Mouse (Mus musculus) liver, embryonic 16.5 days (tissue): ENCODE measurements at regions not wholly inside any gene's neighbourhood (a gene's known extent, or its start where the extent isn't known, plus 50 kb on each side); places are given as distances from the start of the nearest gene placed in this dataset.

Experiments
- ATAC-seq: fragments of 200-750 bp; cut with Nextera tagmentation; 2 replicates; pipeline ENCODE4 v1.8.0; 2017; ENCODE audit warnings: low read depth, mild to moderate bottlenecking, moderate number of reproducible peaks, moderate library complexity
- H3K27ac ChIP-seq: fragments of 300-500 bp; sonication (generic); 2 replicates; pipeline ENCODE4 v1.5.1; 2014; ENCODE audit warnings: mild to moderate bottlenecking, low read length
- H3K27me3 ChIP-seq: fragments of 300-500 bp; sonication (generic); 2 replicates; pipeline ENCODE4 v1.6.1; 2014; ENCODE audit warnings: low read depth, low read length, mixed read lengths; ENCODE audit not compliant: control insufficient read depth, insufficient read depth
- H3K36me3 ChIP-seq: fragments of 300-500 bp; sonication (generic); 2 replicates; pipeline ENCODE4 v1.6.1; 2014; ENCODE audit warnings: mild to moderate bottlenecking; ENCODE audit not compliant: control insufficient read depth, insufficient read depth
- H3K4me1 ChIP-seq: fragments of 300-500 bp; sonication (generic); 2 replicates; pipeline ENCODE4 v1.6.1; 2014; ENCODE audit warnings: low read depth, low read length, mixed read lengths; ENCODE audit not compliant: control insufficient read depth
- H3K4me2 ChIP-seq: fragments of 300-500 bp; sonication (generic); 2 replicates; pipeline ENCODE4 v1.6.1; 2014; ENCODE audit warnings: low read depth, low read length, mixed read lengths
- H3K4me3 ChIP-seq: fragments of 300-500 bp; sonication (generic); 2 replicates; pipeline ENCODE4 v1.5.1; 2014; ENCODE audit warnings: low read depth, mild to moderate bottlenecking, low read length
- H3K9ac ChIP-seq: fragments of 300-500 bp; sonication (generic); 2 replicates; pipeline ENCODE4 v1.6.1; 2014; ENCODE audit warnings: low read depth, low read length
- H3K9me3 ChIP-seq: fragments of 300-500 bp; sonication (generic); replicated peaks from 2 replicates; pipeline ENCODE4 v1.6.1; 2016; ENCODE audit warnings: low read length; ENCODE audit not compliant: control insufficient read depth
- WGBS: fragments of 180-500 bp; shearing (Covaris S2); extraction: QIAGEN DNeasy Blood & Tissue Kit; methylation state at CpG from one replicate; pipeline ENCODE4 v1.1.7; 2014; ENCODE audit not compliant: insufficient replicate concordance; 5-methylcytosine and 5-hydroxymethylcytosine counted together

DNA sequence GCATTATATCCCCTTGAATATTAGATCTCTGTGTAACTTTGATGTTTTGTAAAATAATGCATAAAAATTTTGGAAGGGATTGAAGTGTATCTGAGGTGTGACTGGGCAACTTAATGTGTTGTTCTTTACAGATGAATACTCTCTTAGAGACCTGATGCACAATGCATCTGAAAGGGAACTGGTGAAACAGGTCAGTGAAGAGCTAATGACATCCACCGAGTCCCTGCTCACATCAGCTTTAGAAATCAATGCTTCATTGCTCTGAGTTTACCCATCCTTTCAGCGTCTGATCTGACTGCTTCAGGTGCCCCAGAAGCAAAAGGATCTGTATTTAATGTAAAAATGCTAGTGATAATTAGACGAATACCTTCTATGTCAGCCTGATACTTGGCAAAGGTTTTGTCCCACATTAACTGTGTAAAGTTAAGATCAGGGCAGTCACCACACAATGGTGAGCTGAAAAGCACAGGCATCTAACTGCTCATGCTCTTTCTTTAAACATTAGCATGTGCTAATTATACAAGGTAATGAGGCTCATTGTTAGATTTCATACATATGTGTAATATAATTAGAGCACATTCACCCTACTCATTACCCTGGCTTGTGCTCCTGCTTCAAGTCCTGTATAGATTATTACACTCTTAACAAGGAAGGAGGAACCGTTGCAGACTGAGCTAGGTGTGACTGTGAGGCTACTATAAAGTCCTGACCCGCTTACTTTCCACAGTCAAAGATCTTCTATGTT is 204.6 kb upstream of the Tlr4 start:
- no peaks in the 10 kb centered on the region for H3K36me3 ChIP-seq
- no peak overlapping the region for H3K4me2 ChIP-seq
- no peak overlapping the region for H3K27ac ChIP-seq
- no peak overlapping the region for H3K4me3 ChIP-seq
- no peaks in the 10 kb centered on the region for H3K27me3 ChIP-seq
- H3K9me3 ChIP-seq = no peaks in the 10 kb centered on the region
- WGBS = 49% methylated on average over 5 of the region's 5 CpGs
- ATAC-seq = no peak
- no peaks in the 10 kb centered on the region for H3K4me1 ChIP-seq
- H3K9ac ChIP-seq = no peak overlapping the region

- H3K4me3 ChIP-seq = no peak overlapping the region
- H3K36me3 ChIP-seq = no peaks in the 10 kb centered on the region
- H3K4me1 ChIP-seq = no peaks in the 10 kb centered on the region
- H3K27ac ChIP-seq = no peak overlapping the region
- H3K9ac ChIP-seq = no peak overlapping the region
- no peaks in the 10 kb centered on the region for H3K9me3 ChIP-seq
- ATAC-seq = no peak
- WGBS = 44% methylated on average over 2 of the region's 2 CpGs
- no peaks in the 10 kb centered on the region for H3K27me3 ChIP-seq
- H3K4me2 ChIP-seq = no peak overlapping the region
These were observed 208.5 kb upstream of the Tlr4 start for GRCm38 (mm10) chr4:66618811-66619440.

DNA sequence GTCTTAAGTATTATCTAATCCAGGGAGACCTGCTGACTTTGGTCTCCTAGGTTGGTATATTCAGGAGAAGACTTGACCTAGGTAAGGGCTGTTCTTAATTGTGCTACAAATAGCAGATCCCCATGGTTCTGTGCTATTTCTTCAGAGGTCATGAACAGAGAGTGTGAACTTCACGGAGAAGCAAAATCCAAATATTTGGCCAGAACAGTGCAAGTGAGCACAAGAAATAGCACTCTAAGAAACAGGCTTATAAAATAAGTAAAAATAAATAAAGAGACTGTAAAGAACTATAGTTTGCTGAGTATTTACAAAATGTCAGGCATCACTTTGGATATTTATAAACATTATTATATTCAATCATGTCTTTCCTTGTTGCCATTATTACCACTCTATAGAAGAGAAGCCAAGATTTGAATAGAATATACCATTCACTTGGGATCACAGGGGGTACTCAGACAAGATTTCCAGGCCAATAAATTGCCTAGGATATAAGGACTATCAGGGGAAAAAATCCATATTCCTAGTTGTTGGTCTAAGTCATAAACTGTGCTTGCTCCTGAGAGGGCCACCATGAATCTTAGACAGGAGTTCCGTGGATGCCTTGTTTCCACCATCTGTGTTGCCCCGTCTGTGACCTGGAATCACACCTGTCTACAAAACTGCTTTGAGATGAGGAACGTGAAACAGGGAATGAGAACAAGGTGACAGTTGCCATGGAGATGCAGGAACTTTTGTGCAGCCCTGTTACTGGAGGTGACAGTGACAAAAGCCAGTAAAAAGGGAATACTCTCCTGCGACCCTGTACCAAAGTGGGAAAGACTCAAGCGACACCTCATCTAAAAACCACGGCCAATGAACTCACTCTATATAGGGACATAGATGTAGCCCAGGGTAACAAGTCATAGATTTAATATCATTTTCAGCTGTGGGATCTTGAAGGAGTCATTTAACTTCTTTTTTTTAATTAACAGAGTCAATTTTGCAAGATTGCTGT is 209.3 kb upstream of the Tlr4 start:
- Histone ChIP-seq H3K9me3 (no peaks in the 10 kb centered on the region), H3K36me3 (no peaks in the 10 kb centered on the region), H3K4me2 (no peak overlapping the region), H3K27me3 (no peaks in the 10 kb centered on the region), H3K4me1 (no peaks in the 10 kb centered on the region), H3K4me3 (no peak overlapping the region), H3K9ac (no peak overlapping the region), H3K27ac (no peak overlapping the region)
- WGBS = 64% methylated on average over 7 of the region's 7 CpGs
- no peak for ATAC-seq

GRCm38 (mm10) chr4:66617101-66617500 is 210.3 kb upstream of the Tlr4 start:
- H3K36me3 ChIP-seq = no peaks in the 10 kb centered on the region
- ATAC-seq = no peak
- WGBS = 31% methylated on average over 4 of the region's 4 CpGs
- no peak overlapping the region for H3K9ac ChIP-seq
- no peaks in the 10 kb centered on the region for H3K9me3 ChIP-seq
- no peaks in the 10 kb centered on the region for H3K4me1 ChIP-seq
- no peak overlapping the region for H3K4me2 ChIP-seq
- H3K4me3 ChIP-seq = no peak overlapping the region
- no peaks in the 10 kb centered on the region for H3K27me3 ChIP-seq
- H3K27ac ChIP-seq = no peak overlapping the region

GRCm38 (mm10) chr4:66604849-66605248 is 200.4 kb upstream of the Astn2 start:
- no peaks in the 10 kb centered on the region for H3K9me3 ChIP-seq
- no peaks in the 10 kb centered on the region for H3K4me1 ChIP-seq
- H3K9ac ChIP-seq = no peak overlapping the region
- no peak overlapping the region for H3K27ac ChIP-seq
- no peak overlapping the region for H3K4me2 ChIP-seq
- H3K27me3 ChIP-seq = no peaks in the 10 kb centered on the region
- ATAC-seq = no peak
- no peak overlapping the region for H3K4me3 ChIP-seq
- H3K36me3 ChIP-seq = no peaks in the 10 kb centered on the region

DNA sequence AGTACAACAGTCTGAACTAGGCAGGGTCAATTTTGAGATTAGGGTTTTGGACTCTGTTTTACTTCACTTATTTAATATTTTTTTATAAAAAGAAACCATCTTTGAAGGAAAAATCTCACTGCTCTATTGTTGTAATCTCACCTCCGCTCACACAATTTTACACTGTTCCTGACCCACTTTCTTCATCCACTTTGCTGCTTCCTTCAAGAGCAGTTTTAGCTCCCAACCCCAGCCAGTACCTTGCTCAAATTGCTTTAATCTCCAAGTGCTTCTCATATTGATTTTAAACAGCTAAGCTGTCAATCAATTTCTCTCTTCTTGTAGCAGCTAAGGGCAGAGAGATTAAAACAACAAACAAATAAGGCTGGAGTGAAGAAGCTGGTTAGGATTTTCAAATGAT is 194.3 kb upstream of the Astn2 start:
- no peaks in the 10 kb centered on the region for H3K36me3 ChIP-seq
- no peak overlapping the region for H3K9ac ChIP-seq
- no peaks in the 10 kb centered on the region for H3K27me3 ChIP-seq
- no peak overlapping the region for H3K27ac ChIP-seq
- H3K4me1 ChIP-seq = no peaks in the 10 kb centered on the region
- H3K9me3 ChIP-seq = no peaks in the 10 kb centered on the region
- 70% methylated on average over 1 of the region's 1 CpGs for WGBS
- no peak for ATAC-seq
- no peak overlapping the region for H3K4me2 ChIP-seq
- H3K4me3 ChIP-seq = no peak overlapping the region

GRCm38 (mm10) chr4:66586647-66587046 is 182.2 kb upstream of the Astn2 start:
- no peaks in the 10 kb centered on the region for H3K9me3 ChIP-seq
- no peaks in the 10 kb centered on the region for H3K36me3 ChIP-seq
- no peak overlapping the region for H3K4me2 ChIP-seq
- H3K4me3 ChIP-seq = no peak overlapping the region
- H3K27me3 ChIP-seq = no peaks in the 10 kb centered on the region
- no peak overlapping the region for H3K9ac ChIP-seq
- no peak overlapping the region for H3K27ac ChIP-seq
- ATAC-seq = no peak
- no peaks in the 10 kb centered on the region for H3K4me1 ChIP-seq
- 55% methylated on average over 5 of the region's 5 CpGs for WGBS

DNA sequence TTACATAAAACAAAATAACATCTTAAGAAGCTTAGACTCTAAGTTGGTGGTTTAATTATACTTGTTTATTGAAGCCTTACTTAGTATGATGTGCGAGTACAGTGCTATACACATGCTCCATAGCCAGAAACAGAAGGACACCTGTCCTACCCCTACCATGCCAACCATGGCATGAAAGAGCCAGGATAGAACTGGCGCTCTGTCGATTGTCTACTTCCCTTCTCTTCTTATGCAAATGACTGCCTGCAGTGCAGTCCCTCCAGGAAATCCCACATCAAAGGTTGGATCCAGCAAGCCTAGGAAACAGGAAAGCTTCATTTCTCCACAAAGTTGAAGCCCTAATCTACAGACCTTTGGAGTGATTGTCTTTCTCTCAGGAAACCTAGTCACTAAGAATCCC is 181.8 kb upstream of the Astn2 start:
- H3K9me3 ChIP-seq = no peaks in the 10 kb centered on the region
- no peak overlapping the region for H3K4me2 ChIP-seq
- ATAC-seq = no peak
- no peak overlapping the region for H3K9ac ChIP-seq
- 22% methylated on average over 3 of the region's 3 CpGs for WGBS
- no peaks in the 10 kb centered on the region for H3K27me3 ChIP-seq
- H3K27ac ChIP-seq = no peak overlapping the region
- H3K4me1 ChIP-seq = no peaks in the 10 kb centered on the region
- H3K36me3 ChIP-seq = no peaks in the 10 kb centered on the region
- H3K4me3 ChIP-seq = no peak overlapping the region

GRCm38 (mm10) chr4:66556936-66557335 is 152.5 kb upstream of the Astn2 start:
- no peak for ATAC-seq
- no peaks in the 10 kb centered on the region for H3K27me3 ChIP-seq
- no peaks in the 10 kb centered on the region for H3K4me1 ChIP-seq

More at GRCm38 (mm10) chr4:66556936-66557335, 152.5 kb upstream of the Astn2 start:
- Histone ChIP-seq H3K4me2 (no peak overlapping the region), H3K27ac (no peak overlapping the region), H3K4me3 (no peak overlapping the region), H3K36me3 (no peaks in the 10 kb centered on the region), H3K9ac (no peak overlapping the region), H3K9me3 (no peaks in the 10 kb centered on the region)
